Mouse (Mus musculus) megakaryocyte, embryonic 14.5 days (primary cell): ENCODE results near the gene Bcl2. TPM values are rescaled to one million over a fixed set of nuclear protein-coding genes. Genes with fewer than 3 reads are reported as not detected.

Experiments
- H3K27me3 ChIP-seq: replicated peaks from 2 replicates; pipeline ENCODE3; 2012; ENCODE audit warnings: inconsistent platforms
- H3K36me3 ChIP-seq: replicated peaks from 2 replicates; pipeline ENCODE3; 2012; ENCODE audit warnings: low read length, inconsistent platforms, mixed read lengths
- H3K4me1 ChIP-seq: 2 replicates; pipeline ENCODE4 v1.6.1; 2012; ENCODE audit warnings: inconsistent platforms
- H3K4me3 ChIP-seq: replicated peaks from 2 replicates; pipeline ENCODE3; 2012; ENCODE audit warnings: moderate library complexity, mild to moderate bottlenecking, inconsistent platforms
- H3K9me3 ChIP-seq: 2 replicates; pipeline ENCODE4 v1.6.1; 2012; ENCODE audit warnings: inconsistent platforms
- FLI1 ChIP-seq: IDR thresholded peaks from 2 replicates; pipeline ENCODE4 v1.6.1; 2012; ENCODE audit warnings: low read length, inconsistent platforms, mixed read lengths
- GATA1 ChIP-seq: IDR thresholded peaks from 3 replicates; pipeline ENCODE4 v1.6.1; 2012; ENCODE audit warnings: mixed read lengths, low read length, inconsistent platforms, borderline replicate concordance
- polyA plus RNA-seq: library from polyadenylated mRNA; stranded (reverse); fragments of >175 nt; gene quantifications from 2 replicates; pipeline ENCODE4 v1.2.3, GENCODE M21; 2012; ENCODE audit warnings: low replicate concordance; ENCODE audit not compliant: insufficient read depth

Bcl2 gene
- polyA plus RNA-seq, 1 experiment: 3.0 TPM

DNA sequence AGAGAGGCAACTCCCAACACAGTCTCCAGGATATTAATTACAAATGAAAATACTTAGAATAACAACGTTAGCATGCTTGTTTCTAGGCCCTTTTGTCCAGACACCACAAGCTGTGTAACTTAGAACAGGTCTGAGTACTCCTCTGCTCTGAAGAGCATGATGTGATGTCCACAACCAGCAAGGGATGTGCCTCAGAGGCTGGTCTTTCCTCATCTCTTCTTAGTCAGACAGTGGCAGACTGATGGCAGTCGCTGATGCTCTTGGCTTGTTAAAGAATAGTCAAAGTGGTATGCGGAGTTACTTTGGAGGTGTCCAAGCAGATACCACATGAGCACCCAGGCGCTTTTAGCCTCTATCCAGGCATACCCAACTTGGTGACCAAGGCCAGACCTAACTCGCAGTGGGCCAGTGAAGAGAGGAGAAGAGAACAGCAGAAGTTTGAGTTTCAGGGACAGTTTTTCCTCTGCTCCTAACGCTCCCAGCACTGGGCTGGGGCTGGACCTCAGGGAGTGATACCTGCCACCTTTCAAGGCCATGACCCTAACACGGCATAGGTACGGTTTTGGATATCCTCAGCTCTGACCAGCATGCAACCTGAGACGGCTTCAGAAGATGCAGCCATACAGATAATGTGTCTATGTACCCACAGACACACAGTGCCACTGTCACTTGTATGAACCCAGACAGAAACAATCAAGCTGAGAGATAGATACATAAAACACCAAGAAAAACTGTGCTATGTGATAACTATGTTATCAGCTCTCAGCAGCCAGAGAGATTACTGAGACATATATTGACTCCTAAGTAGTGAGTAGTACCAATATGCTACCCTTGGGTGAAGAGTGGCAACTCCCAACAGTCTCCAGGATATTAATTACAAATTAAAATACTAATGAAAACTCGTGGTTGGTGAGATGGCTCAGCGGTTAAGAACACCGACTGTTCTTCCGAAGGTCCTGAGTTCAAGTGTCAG lies 1.3 kb upstream of the Bcl2 start:
- TF ChIP-seq FLI1 (no peak), GATA1 (no peak)

DNA sequence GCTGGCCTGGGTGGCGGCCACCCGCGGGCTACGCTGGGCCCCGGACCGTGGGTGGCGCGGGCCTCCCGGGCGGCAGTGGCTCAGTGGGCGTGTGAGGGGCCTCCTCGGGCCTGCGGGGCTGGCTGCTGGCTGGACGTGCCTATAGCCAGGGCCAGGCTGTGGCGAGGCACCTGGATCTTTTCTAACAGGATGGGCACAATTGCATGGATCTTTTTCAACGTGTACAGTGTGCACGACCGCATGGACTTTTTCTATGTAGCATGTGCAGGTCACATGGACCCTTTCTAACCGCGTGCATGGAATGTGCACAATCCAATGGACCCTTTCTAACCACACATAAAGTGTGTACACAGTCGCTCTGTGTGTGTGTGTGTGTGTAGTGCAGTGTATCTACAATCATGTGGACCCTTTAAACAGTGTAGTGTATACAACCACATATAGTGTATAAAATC lies 482 bp upstream of the Bcl2 start:
- Histone ChIP-seq H3K36me3 (no peaks in the 10 kb centered on the region), H3K9me3 (no peaks in the 10 kb centered on the region), H3K4me1 (peaks cover 48% of the 10 kb centered on the region), H3K4me3 (peak overlapping the region; percentile 95), H3K27me3 (no peaks in the 10 kb centered on the region)
- TF ChIP-seq FLI1: no peak

More for the DNA sequence above, 1.3 kb upstream of the Bcl2 start:
- Histone ChIP-seq H3K9me3 (no peaks in the 10 kb centered on the region), H3K36me3 (no peaks in the 10 kb centered on the region), H3K4me3 (peak overlapping the region; percentile 20), H3K4me1 (peaks cover 44% of the 10 kb centered on the region), H3K27me3 (no peaks in the 10 kb centered on the region)

DNA sequence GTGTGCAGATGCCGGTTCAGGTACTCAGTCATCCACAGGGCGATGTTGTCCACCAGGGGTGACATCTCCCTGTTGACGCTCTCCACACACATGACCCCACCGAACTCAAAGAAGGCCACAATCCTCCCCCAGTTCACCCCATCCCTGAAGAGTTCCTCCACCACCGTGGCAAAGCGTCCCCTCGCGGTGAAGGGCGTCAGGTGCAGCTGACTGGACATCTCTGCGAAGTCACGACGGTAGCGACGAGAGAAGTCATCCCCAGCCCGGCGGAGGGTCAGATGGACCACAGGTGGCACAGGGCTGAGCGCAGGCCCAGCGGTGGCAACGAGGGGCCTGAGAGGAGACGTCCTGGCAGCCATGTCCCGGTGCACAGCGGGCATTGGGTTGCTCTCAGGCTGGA lies 1.7 kb downstream of the Bcl2 start:
- H3K36me3 ChIP-seq: peaks cover 2% of the 10 kb centered on the region
- TF ChIP-seq GATA1: no peak
- no peak for TF ChIP-seq FLI1
- no peaks in the 10 kb centered on the region for H3K9me3 ChIP-seq
- no peaks in the 10 kb centered on the region for H3K27me3 ChIP-seq
- peaks cover 61% of the 10 kb centered on the region for H3K4me1 ChIP-seq
- peak overlapping the region; percentile 95 for H3K4me3 ChIP-seq

DNA sequence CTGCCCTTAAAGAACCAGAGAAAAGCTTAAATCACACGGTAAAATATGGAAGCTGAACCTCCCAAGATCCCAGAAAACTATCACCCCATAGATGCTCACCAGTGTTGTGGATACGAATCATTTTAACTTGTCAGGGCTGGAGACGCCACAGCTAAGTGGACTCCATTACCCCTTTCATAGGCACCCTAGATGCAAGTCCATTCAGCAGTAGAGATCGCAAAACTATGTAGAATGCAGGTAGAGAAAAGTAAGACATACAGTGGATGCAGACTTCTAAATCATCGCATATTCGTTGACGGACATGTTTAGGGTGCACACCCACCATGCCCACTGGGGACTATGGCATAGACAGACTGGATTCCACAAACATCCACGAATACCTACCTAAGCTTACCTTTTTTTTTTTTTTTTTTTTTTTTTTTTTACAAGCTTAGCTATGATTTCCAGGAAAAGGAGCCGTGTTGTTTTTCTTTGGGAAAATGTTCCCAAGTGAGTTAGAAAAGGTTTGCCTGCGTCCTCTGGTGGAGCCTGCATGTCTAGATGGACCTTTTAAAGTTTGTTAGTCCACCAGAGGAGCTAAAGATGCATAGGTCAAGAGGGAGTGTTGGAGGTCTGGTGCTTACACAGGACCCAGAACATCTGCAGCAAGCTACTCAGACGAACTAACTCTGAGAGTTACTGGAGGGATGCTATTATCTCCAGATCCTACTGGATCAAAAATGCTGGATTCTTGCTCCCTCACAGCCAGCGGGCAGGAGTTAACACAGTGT lies 2.5 kb downstream of the Bcl2 start:
- peaks cover 8% of the 10 kb centered on the region for H3K36me3 ChIP-seq
- no peaks in the 10 kb centered on the region for H3K9me3 ChIP-seq
- H3K4me1 ChIP-seq: peaks cover 59% of the 10 kb centered on the region
- peak overlapping the region; percentile 95 for H3K4me3 ChIP-seq
- no peak for TF ChIP-seq GATA1
- no peak for TF ChIP-seq FLI1
- H3K27me3 ChIP-seq: no peaks in the 10 kb centered on the region

DNA sequence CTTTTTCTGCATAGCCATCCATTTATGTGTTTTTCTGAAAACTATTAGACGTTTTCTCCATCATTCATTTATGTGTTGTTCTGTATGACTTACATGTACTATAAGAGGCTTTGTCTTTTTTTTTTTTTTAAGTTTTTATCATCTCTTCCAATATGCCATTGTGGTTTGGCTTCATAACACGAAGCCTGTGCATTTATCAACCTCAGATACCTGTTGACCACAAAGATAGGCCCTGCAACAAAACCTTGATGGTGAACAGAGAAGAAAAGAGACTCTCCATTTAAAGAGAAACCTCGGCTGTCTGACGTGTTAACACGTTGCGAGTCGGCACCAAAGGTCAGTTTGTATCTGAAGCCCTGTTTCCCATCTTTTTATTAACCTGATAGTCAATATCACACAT lies 3.9 kb downstream of the Bcl2 start:
- peaks cover 14% of the 10 kb centered on the region for H3K36me3 ChIP-seq
- H3K9me3 ChIP-seq: no peaks in the 10 kb centered on the region
- peak overlapping the region; percentile 28 for H3K4me3 ChIP-seq
- H3K27me3 ChIP-seq: no peaks in the 10 kb centered on the region
- no peak for TF ChIP-seq FLI1
- no peak for TF ChIP-seq GATA1
- peaks cover 56% of the 10 kb centered on the region for H3K4me1 ChIP-seq

DNA sequence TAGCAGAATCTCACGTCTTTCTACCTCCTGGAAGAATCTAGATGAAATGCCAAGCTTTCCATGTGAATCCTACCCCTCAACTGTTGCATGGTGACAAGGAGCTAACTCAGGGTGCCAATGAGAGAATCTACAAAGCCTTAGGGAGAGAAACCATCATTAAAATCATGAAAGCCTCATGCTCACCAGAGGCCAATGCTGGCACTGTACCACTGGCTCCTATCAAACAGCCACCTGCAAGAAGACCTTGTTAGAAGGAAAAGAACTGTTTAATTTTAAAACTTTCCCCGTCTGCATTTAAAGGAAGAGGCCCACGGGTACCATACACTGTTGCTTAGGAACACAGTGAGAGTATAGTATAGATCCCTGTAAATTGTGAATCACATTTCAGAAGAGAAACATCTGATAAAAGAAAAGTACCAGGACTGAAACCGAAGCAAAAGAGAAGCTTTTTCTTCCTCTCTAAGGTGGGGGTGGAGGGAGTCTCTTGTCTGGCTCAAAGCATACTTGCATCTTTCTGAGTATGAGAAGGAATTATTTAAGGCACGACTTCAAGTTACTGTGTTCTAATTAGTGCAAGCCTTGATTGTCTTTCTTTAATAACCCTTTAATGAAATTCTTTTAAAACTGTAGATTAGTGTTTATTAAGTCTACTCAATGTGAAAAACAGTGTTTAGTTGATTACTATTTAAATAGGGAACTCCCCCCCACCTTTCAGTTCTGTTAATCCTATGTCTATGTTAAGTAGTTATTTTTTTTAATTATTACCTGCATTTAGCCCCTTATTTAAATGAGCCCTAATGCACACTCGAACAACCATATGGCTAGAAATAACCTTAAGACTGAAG lies 6.8 kb downstream of the Bcl2 start:
- H3K4me1 ChIP-seq: peaks cover 63% of the 10 kb centered on the region
- peaks cover 19% of the 10 kb centered on the region for H3K36me3 ChIP-seq
- no peak overlapping the region for H3K4me3 ChIP-seq
- H3K27me3 ChIP-seq: no peaks in the 10 kb centered on the region
- no peak for TF ChIP-seq GATA1
- TF ChIP-seq FLI1: no peak
- no peaks in the 10 kb centered on the region for H3K9me3 ChIP-seq

DNA sequence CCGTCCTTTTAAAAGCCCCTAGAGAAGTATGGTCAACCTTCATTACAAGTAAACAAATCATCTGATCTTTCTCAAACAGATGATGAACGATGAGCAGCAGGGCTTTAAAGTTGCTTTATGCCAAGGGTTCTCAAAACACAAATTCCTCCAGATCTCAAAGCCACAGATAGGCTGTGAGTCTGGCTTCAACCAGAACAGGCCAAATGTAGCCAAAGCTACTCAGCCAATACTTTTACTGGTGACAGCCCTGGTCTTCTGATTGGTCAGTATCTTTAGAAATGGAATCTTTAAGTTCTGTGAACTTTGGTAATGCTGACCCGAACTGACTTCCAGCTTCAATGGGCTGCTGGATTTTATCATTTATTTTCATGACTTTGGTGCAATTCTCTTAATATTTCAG lies 10.9 kb downstream of the Bcl2 start:
- H3K4me1 ChIP-seq: peaks cover 50% of the 10 kb centered on the region
- H3K9me3 ChIP-seq: no peaks in the 10 kb centered on the region
- no peaks in the 10 kb centered on the region for H3K27me3 ChIP-seq
- no peak for TF ChIP-seq FLI1
- TF ChIP-seq GATA1: no peak
- peaks cover 27% of the 10 kb centered on the region for H3K36me3 ChIP-seq
- H3K4me3 ChIP-seq: no peak overlapping the region

DNA sequence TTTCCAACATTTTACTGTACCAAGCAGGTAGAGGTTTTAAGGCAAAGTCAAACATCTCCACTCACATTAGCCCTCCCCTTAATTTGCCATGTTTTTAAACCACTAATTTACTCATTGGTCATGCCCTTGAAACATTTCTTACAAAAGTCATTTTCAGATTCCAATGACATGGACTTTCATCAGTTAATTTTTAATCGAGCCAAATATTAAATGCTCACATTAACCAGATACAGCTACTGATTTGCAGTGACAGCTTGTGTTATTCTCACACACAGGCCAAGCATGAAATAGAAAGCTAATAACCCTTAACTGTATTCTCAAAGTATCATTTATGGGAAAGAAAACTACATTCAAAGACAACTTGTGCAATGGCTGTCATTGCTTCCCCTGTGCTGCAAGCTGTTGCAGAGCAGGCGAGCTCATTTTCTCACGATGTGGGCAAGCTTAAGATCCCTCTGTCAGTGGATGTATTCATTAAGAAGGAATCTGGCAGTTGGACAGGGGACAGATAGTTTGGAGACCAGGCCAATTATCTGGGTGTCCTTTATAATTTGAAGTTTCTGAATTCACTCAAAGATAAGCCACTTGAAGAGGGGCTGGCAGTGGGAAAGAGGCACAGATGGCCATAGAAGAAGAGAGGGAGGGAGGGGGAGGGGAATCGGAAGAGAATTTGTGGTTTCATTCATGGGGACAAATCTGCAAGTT lies 11.5 kb downstream of the Bcl2 start:
- H3K36me3 ChIP-seq: peaks cover 27% of the 10 kb centered on the region
- no peaks in the 10 kb centered on the region for H3K27me3 ChIP-seq
- TF ChIP-seq FLI1: no peak
- no peak overlapping the region for H3K4me3 ChIP-seq
- H3K4me1 ChIP-seq: peaks cover 48% of the 10 kb centered on the region
- no peaks in the 10 kb centered on the region for H3K9me3 ChIP-seq
